Mouse (Mus musculus) hindbrain, embryonic 11.5 days (tissue): ENCODE results near the gene Chid1. TPM values are rescaled to one million over a fixed set of nuclear protein-coding genes. Genes with fewer than 3 reads are reported as not detected.
A peak's percentile ranks its signal among the peaks of the same experiment; 100 is the strongest.

ENCODE experiments used
- ATAC-seq: fragments of 200-750 bp; cut with Nextera tagmentation; 2 replicates; pipeline ENCODE4 v1.8.0; 2017; ENCODE audit warnings: mild to moderate bottlenecking, moderate TSS enrichment, moderate library complexity; ENCODE audit not compliant: low FRiP score
- DNase-seq: peaks from one replicate; pipeline ENCODE4 v3.0.0-alpha.2; 2015; ENCODE audit warnings: low spot score
- H3K27ac ChIP-seq: fragments of 300-500 bp; sonication (generic); 2 replicates; pipeline ENCODE4 v1.5.1; 2014; ENCODE audit warnings: mild to moderate bottlenecking, low read depth, low read length
- H3K27me3 ChIP-seq: fragments of 300-500 bp; sonication (generic); 2 replicates; pipeline ENCODE4 v1.6.1; 2014; ENCODE audit warnings: mild to moderate bottlenecking, low read length, moderate library complexity, mixed read lengths; ENCODE audit not compliant: control insufficient read depth, insufficient read depth
- H3K36me3 ChIP-seq: fragments of 300-500 bp; sonication (generic); 2 replicates; pipeline ENCODE4 v1.6.1; 2014; ENCODE audit warnings: mild to moderate bottlenecking, low read length, moderate library complexity, mixed read lengths; ENCODE audit not compliant: control insufficient read depth, insufficient read depth
- H3K4me1 ChIP-seq: fragments of 300-500 bp; sonication (generic); replicated peaks from 2 replicates; pipeline ENCODE4 v1.6.1; 2014; ENCODE audit warnings: low read length, mixed read lengths; ENCODE audit not compliant: control insufficient read depth, insufficient read depth
- H3K4me2 ChIP-seq: fragments of 300-500 bp; sonication (generic); replicated peaks from 2 replicates; pipeline ENCODE4 v1.6.1; 2014; ENCODE audit warnings: mild to moderate bottlenecking, low read depth, low read length
- H3K4me3 ChIP-seq: fragments of 300-500 bp; sonication (generic); 2 replicates; pipeline ENCODE4 v1.5.1; 2014; ENCODE audit warnings: low read depth, low read length
- H3K9ac ChIP-seq: fragments of 300-500 bp; sonication (generic); 2 replicates; pipeline ENCODE4 v1.6.1; 2014; ENCODE audit warnings: low read depth, low read length
- H3K9me3 ChIP-seq: fragments of 300-500 bp; sonication (generic); 2 replicates; pipeline ENCODE4 v1.6.1; 2016; ENCODE audit warnings: low read length; ENCODE audit not compliant: control insufficient read depth
- WGBS: fragments of 180-500 bp; shearing (Covaris S2); extraction: QIAGEN DNeasy Blood & Tissue Kit; methylation state at CpG from one replicate; pipeline ENCODE4 v1.1.7; 2014; 5-methylcytosine and 5-hydroxymethylcytosine counted together
- polyA plus RNA-seq: library from polyadenylated mRNA; unstranded; fragments of >200 nt; fragmentation: Nextera tagmentation; extraction: Ambion mirVana; gene quantifications from 2 replicates; pipeline ENCODE4 v1.2.1, GENCODE M21; 2014

Gene Chid1
- polyA plus RNA-seq, 1 experiment from 2014 or later = 24.1 TPM

GRCm38 (mm10) chr7:141480842-141481497, 58.7 kb downstream of the Chid1 start:
- Histone ChIP-seq H3K4me2 (peak overlapping the region; percentile 99), H3K27me3 (peaks cover 23% of the 10 kb centered on the region), H3K9me3 (no peaks in the 10 kb centered on the region), H3K36me3 (no peaks in the 10 kb centered on the region), H3K4me3 (peak overlapping the region; percentile 62), H3K4me1 (peaks cover 5% of the 10 kb centered on the region; the same call in 1 of the 2 replicates), H3K9ac (no peak overlapping the region), H3K27ac (no peak overlapping the region)
- DNase-seq (peak; percentile 82), ATAC-seq (peak; percentile 36; the same call in 1 of the 2 replicates)
- WGBS = 12% methylated on average over 10 of the region's 10 CpGs

GRCm38 (mm10) chr7:141478270-141478748, 61.3 kb downstream of the Chid1 start:
- H3K36me3 ChIP-seq = no peaks in the 10 kb centered on the region
- WGBS = 80% methylated on average over 5 of the region's 5 CpGs
- DNase-seq (no peak), ATAC-seq (no peak)
- no peak overlapping the region for H3K4me2 ChIP-seq
- H3K27ac ChIP-seq = no peak overlapping the region
- no peak overlapping the region for H3K9ac ChIP-seq
- peaks cover 9% of the 10 kb centered on the region; the same call in 1 of the 2 replicates for H3K4me1 ChIP-seq
- H3K4me3 ChIP-seq = no peak overlapping the region
- H3K27me3 ChIP-seq = peaks cover 23% of the 10 kb centered on the region
- H3K9me3 ChIP-seq = no peaks in the 10 kb centered on the region

GRCm38 (mm10) chr7:141477578-141478269, 61.9 kb downstream of the Chid1 start:
- H3K4me1 ChIP-seq = peaks cover 9% of the 10 kb centered on the region; the same call in 1 of the 2 replicates
- no peak overlapping the region for H3K9ac ChIP-seq
- 65% methylated on average over 4 of the region's 4 CpGs for WGBS
- no peak overlapping the region for H3K27ac ChIP-seq
- no peak overlapping the region for H3K4me3 ChIP-seq
- no peaks in the 10 kb centered on the region for H3K9me3 ChIP-seq
- ATAC-seq (no peak), DNase-seq (no peak)
- no peak overlapping the region for H3K4me2 ChIP-seq
- no peaks in the 10 kb centered on the region for H3K36me3 ChIP-seq
- H3K27me3 ChIP-seq = peaks cover 17% of the 10 kb centered on the region

- Histone ChIP-seq H3K4me1 (peaks cover 9% of the 10 kb centered on the region; the same call in 1 of the 2 replicates), H3K9me3 (no peaks in the 10 kb centered on the region)
- no peak for ATAC-seq
These were observed 62.7 kb downstream of the Chid1 start for GRCm38 (mm10) chr7:141476981-141477370.

GRCm38 (mm10) chr7:141476226-141476980, 63.3 kb downstream of the Chid1 start:
- DNase-seq = peak; percentile 49
- 11% methylated on average over 15 of the region's 17 CpGs for whole genome bisulfite sequencing
- Histone ChIP-seq H3K4me3 (peak overlapping the region; percentile 85), H3K36me3 (peaks cover 1% of the 10 kb centered on the region; the same call in 1 of the 2 replicates), H3K9me3 (no peaks in the 10 kb centered on the region), H3K27me3 (peaks cover 11% of the 10 kb centered on the region), H3K4me1 (peaks cover 9% of the 10 kb centered on the region; the same call in 1 of the 2 replicates), H3K27ac (peak overlapping the region; percentile 39; the same call in 1 of the 2 replicates), H3K9ac (no peak overlapping the region), H3K4me2 (peak overlapping the region; percentile 89)
- ATAC-seq = peak; percentile 31; the same call in 1 of the 2 replicates

More at GRCm38 (mm10) chr7:141476981-141477370, 62.7 kb downstream of the Chid1 start:
- H3K27me3 ChIP-seq = peaks cover 11% of the 10 kb centered on the region
- H3K4me2 ChIP-seq = no peak overlapping the region
- WGBS = 17% methylated on average over 7 of the region's 7 CpGs
- H3K27ac ChIP-seq = peak overlapping the region; percentile 39; the same call in 1 of the 2 replicates
- no peak for DNase-seq
- no peak overlapping the region for H3K9ac ChIP-seq
- no peaks in the 10 kb centered on the region for H3K36me3 ChIP-seq
- H3K4me3 ChIP-seq = no peak overlapping the region

GRCm38 (mm10) chr7:141475805-141476158, 63.9 kb downstream of the Chid1 start:
- Histone ChIP-seq H3K4me2 (peak overlapping the region; percentile 89), H3K27me3 (peaks cover 11% of the 10 kb centered on the region), H3K4me1 (peaks cover 5% of the 10 kb centered on the region; the same call in 1 of the 2 replicates), H3K27ac (no peak overlapping the region), H3K9ac (peak overlapping the region; percentile 84), H3K4me3 (peak overlapping the region; percentile 85), H3K9me3 (no peaks in the 10 kb centered on the region), H3K36me3 (peaks cover 3% of the 10 kb centered on the region; the same call in 1 of the 2 replicates)
- WGBS = 1% methylated on average over 12 of the region's 12 CpGs
- ATAC-seq (no peak), DNase-seq (no peak)

GRCm38 (mm10) chr7:141475011-141475804, 64.4 kb downstream of the Chid1 start, which contains the start of the genes Polr2l and Tspan4:
TSS of gene Polr2l (minus strand) at chr7:141475132.
TSS of gene Tspan4 (plus strand) at chr7:141475240.
- ATAC-seq (peak; percentile 78), DNase-seq (peak; percentile 89)
- H3K27me3 ChIP-seq = peaks cover 11% of the 10 kb centered on the region
- H3K4me2 ChIP-seq = peak within 1 kb of the TSS; percentile 89
- H3K27ac ChIP-seq = peak within 1 kb of the TSS; percentile 89
- peak within 1 kb of the TSS; percentile 84 for H3K9ac ChIP-seq
- WGBS = 0% methylated on average over 62 of the region's 87 CpGs
- peaks cover 5% of the 10 kb centered on the region; the same call in 1 of the 2 replicates for H3K4me1 ChIP-seq
- H3K36me3 ChIP-seq = peaks cover 5% of the 10 kb centered on the region; the same call in 1 of the 2 replicates
- H3K4me3 ChIP-seq = peak within 1 kb of the TSS; percentile 85
- H3K9me3 ChIP-seq = no peaks in the 10 kb centered on the region
